Mouse (Mus musculus) spleen, adult 2 months (tissue): ENCODE measurements around the gene Asnsd1.

Experiments
- CTCF ChIP-seq: fragments of 200-500 bp; IDR thresholded peaks from 2 replicates; pipeline ENCODE4 v1.5.1; 2011; ENCODE audit warnings: mild to moderate bottlenecking, inconsistent platforms; ENCODE audit not compliant: insufficient read depth, insufficient read length, insufficient replicate concordance; ENCODE audit errors: extremely low read depth
- POLR2A ChIP-seq: fragments of 200-500 bp; IDR thresholded peaks from 2 replicates; pipeline ENCODE4 v1.6.1; 2011; ENCODE audit warnings: low read depth, low read length, inconsistent platforms

- no peak for TF ChIP-seq CTCF
- peak; percentile 50 for TF ChIP-seq POLR2A
These were observed 39.3 kb downstream of the Asnsd1 start, which contains the start of gene Osgepl1 for GRCm38 (mm10) chr1:53312989-53313967.
